Mouse (Mus musculus): ENCODE data around the gene Exosc5. TPM values are rescaled to one million over a fixed set of nuclear protein-coding genes. Genes with fewer than 3 reads are reported as not detected.

The Exosc5 gene
- polyA plus RNA-seq, 1 experiment from 2014 or later: 63.8 TPM

- no peak overlapping the region for H3K4me2 ChIP-seq (replicated peaks; ENCODE audit: low read depth)
- 0 out of 2 replicates have a peak, but pooled peaks cover 2% of the 10 kb centered on the region for H3K36me3 ChIP-seq (ENCODE audit: control insufficient read depth, insufficient read depth, low read length)
- no peak for TF ChIP-seq EP300 (optimal IDR thresholded peaks at IDR 0.05)
- no peak for TF ChIP-seq CTCF (IDR thresholded peaks at IDR 0.05; ENCODE audit: low read depth)
- H3K27me3 ChIP-seq (ENCODE audit: control insufficient read depth, insufficient read depth, low read length): no peaks in the 10 kb centered on the region
- H3K27ac ChIP-seq (replicated peaks): peak overlapping the region; percentile 0
- no peaks in the 10 kb centered on the region for H3K9me3 ChIP-seq (ENCODE audit: control insufficient read depth, low read length)
- H3K4me3 ChIP-seq (ENCODE audit: low read depth, low read length): no peak overlapping the region
- DNase-seq (ENCODE audit: low spot score) (no peak), ATAC-seq (ENCODE audit: low FRiP score, low TSS enrichment) (no peak)
- peaks cover 10% of the 10 kb centered on the region for H3K4me1 ChIP-seq (replicated peaks; ENCODE audit: control insufficient read depth, insufficient read depth)
- WGBS: 45% methylated on average over 15 of the region's 15 CpGs
- H3K9ac ChIP-seq (ENCODE audit: low read length): no peak overlapping the region
These were observed 48.8 kb downstream of the Exosc5 start for GRCm38 (mm10) chr7:25707581-25708292.

- WGBS: 19% methylated on average over 12 of the region's 12 CpGs
- H3K9me3 ChIP-seq (ENCODE audit: control insufficient read depth, low read length): no peaks in the 10 kb centered on the region
- no peak overlapping the region for H3K27ac ChIP-seq (replicated peaks)
- no peaks in the 10 kb centered on the region for H3K27me3 ChIP-seq (ENCODE audit: control insufficient read depth, insufficient read depth, low read length)
- ATAC-seq (ENCODE audit: low FRiP score, low TSS enrichment) (no peak), DNase-seq (ENCODE audit: low spot score) (peak; percentile 49)
- peak overlapping the region; percentile 5; the same call in 1 of the 2 replicates for H3K4me2 ChIP-seq (replicated peaks; ENCODE audit: low read depth)
- H3K36me3 ChIP-seq (ENCODE audit: control insufficient read depth, insufficient read depth, low read length): peaks cover 20% of the 10 kb centered on the region
- no peak overlapping the region for H3K4me3 ChIP-seq (ENCODE audit: low read depth, low read length)
- TF ChIP-seq CTCF (IDR thresholded peaks at IDR 0.05; ENCODE audit: low read depth) (no peak), EP300 (optimal IDR thresholded peaks at IDR 0.05) (no peak)
- peak overlapping the region; percentile 27; the same call in 1 of the 2 replicates for H3K9ac ChIP-seq (ENCODE audit: low read length)
- peaks cover 10% of the 10 kb centered on the region for H3K4me1 ChIP-seq (replicated peaks; ENCODE audit: control insufficient read depth, insufficient read depth)
These were observed 51.0 kb downstream of the Exosc5 start for GRCm38 (mm10) chr7:25709961-25710360.

GRCm38 (mm10) chr7:25710519-25711130 is 51.7 kb downstream of the Exosc5 start:
- no peak for DNase-seq (ENCODE audit: low spot score)
- peak; percentile 21; the same call in 1 of the 2 replicates for ATAC-seq (ENCODE audit: low FRiP score, low TSS enrichment)
- TF ChIP-seq CTCF (IDR thresholded peaks at IDR 0.05; ENCODE audit: low read depth): no peak
- TF ChIP-seq EP300 (optimal IDR thresholded peaks at IDR 0.05): no peak
- Histone ChIP-seq H3K36me3 (ENCODE audit: control insufficient read depth, insufficient read depth, low read length) (peaks cover 20% of the 10 kb centered on the region), H3K9me3 (ENCODE audit: control insufficient read depth, low read length) (no peaks in the 10 kb centered on the region), H3K4me2 (replicated peaks; ENCODE audit: low read depth) (no peak overlapping the region; the same call in 1 of the 2 replicates), H3K9ac (ENCODE audit: low read length) (peak overlapping the region; percentile 27; the same call in 1 of the 2 replicates), H3K27ac (replicated peaks) (0 out of 2 replicates have a peak overlapping the region, but pooled peaks have one; percentile 18), H3K27me3 (ENCODE audit: control insufficient read depth, insufficient read depth, low read length) (no peaks in the 10 kb centered on the region), H3K4me1 (replicated peaks; ENCODE audit: control insufficient read depth, insufficient read depth) (peaks cover 6% of the 10 kb centered on the region), H3K4me3 (ENCODE audit: low read depth, low read length) (no peak overlapping the region)
- WGBS: 23% methylated on average over 6 of the region's 7 CpGs

GRCm38 (mm10) chr7:25711165-25711564 is 52.2 kb downstream of the Exosc5 start:
- WGBS: 65% methylated on average over 5 of the region's 5 CpGs
- Histone ChIP-seq H3K4me2 (replicated peaks; ENCODE audit: low read depth) (no peak overlapping the region), H3K4me1 (replicated peaks; ENCODE audit: control insufficient read depth, insufficient read depth) (peaks cover 6% of the 10 kb centered on the region), H3K9me3 (ENCODE audit: control insufficient read depth, low read length) (no peaks in the 10 kb centered on the region), H3K36me3 (ENCODE audit: control insufficient read depth, insufficient read depth, low read length) (peaks cover 23% of the 10 kb centered on the region), H3K4me3 (ENCODE audit: low read depth, low read length) (no peak overlapping the region), H3K9ac (ENCODE audit: low read length) (no peak overlapping the region; the same call in 1 of the 2 replicates), H3K27me3 (ENCODE audit: control insufficient read depth, insufficient read depth, low read length) (no peaks in the 10 kb centered on the region), H3K27ac (replicated peaks) (no peak overlapping the region)
- TF ChIP-seq CTCF (IDR thresholded peaks at IDR 0.05; ENCODE audit: low read depth): no peak
- TF ChIP-seq EP300 (optimal IDR thresholded peaks at IDR 0.05): no peak
- ATAC-seq (ENCODE audit: low FRiP score, low TSS enrichment) (no peak), DNase-seq (ENCODE audit: low spot score) (no peak)

- Histone ChIP-seq H3K9ac (ENCODE audit: low read length) (no peak overlapping the region; the same call in 1 of the 2 replicates), H3K27me3 (ENCODE audit: control insufficient read depth, insufficient read depth, low read length) (no peaks in the 10 kb centered on the region), H3K36me3 (ENCODE audit: control insufficient read depth, insufficient read depth, low read length) (peaks cover 23% of the 10 kb centered on the region), H3K4me2 (replicated peaks; ENCODE audit: low read depth) (no peak overlapping the region), H3K4me1 (replicated peaks; ENCODE audit: control insufficient read depth, insufficient read depth) (peaks cover 6% of the 10 kb centered on the region; the same call in 1 of the 2 replicates), H3K27ac (replicated peaks) (0 out of 2 replicates have a peak overlapping the region, but pooled peaks have one; percentile 24), H3K4me3 (ENCODE audit: low read depth, low read length) (no peak overlapping the region), H3K9me3 (ENCODE audit: control insufficient read depth, low read length) (no peaks in the 10 kb centered on the region)
- ATAC-seq (ENCODE audit: low FRiP score, low TSS enrichment): peak; percentile 67
- no peak for TF ChIP-seq CTCF (IDR thresholded peaks at IDR 0.05; ENCODE audit: low read depth)
- no peak for TF ChIP-seq EP300 (optimal IDR thresholded peaks at IDR 0.05)
- 25% methylated on average over 7 of the region's 7 CpGs for WGBS
- DNase-seq (ENCODE audit: low spot score): peak; percentile 67
These were observed 52.8 kb downstream of the Exosc5 start for GRCm38 (mm10) chr7:25711731-25712197.
